Mouse (Mus musculus) adrenal gland (tissue): ENCODE results near the gene Gm20390.
"Not testable (repeated sequence)": the region's sequence is repeated elsewhere in the genome, so short reads cannot be mapped to it uniquely, and the experiment has no call there.

ENCODE experiments used
- intact Hi-C: fragments of 180-260 bp; cut with DNase I; formaldehyde crosslinking; loops from one replicate; pipeline ENCODE4 v1.15.1; 2025

Gene Gm20390

GRCm38 (mm10) chr11:93967381-93967780 lies 712 bp downstream of the Gm20390 start:
- intact Hi-C loops = no loop called here

GRCm38 (mm10) chr11:93965391-93965790 lies 2.7 kb downstream of the Gm20390 start:
- intact Hi-C loops = no loop called here

GRCm38 (mm10) chr11:93963013-93963412 lies 5.1 kb downstream of the Gm20390 start:
- intact Hi-C loops = no loop called here

GRCm38 (mm10) chr11:93961482-93961881 lies 6.6 kb downstream of the Gm20390 start:
- intact Hi-C loops = no loop called here

- intact Hi-C loops = no loop called here
Observed at GRCm38 (mm10) chr11:93957746-93958145, 10.3 kb downstream of the Gm20390 start.

- intact Hi-C loops = no loop called here
Observed at GRCm38 (mm10) chr11:93957031-93957555, 11.0 kb downstream of the Gm20390 start.

GRCm38 (mm10) chr11:93956159-93956558 lies 11.9 kb downstream of the Gm20390 start, which contains the start of gene Nme2:
TSS of gene Nme2 (minus strand) at chr11:93956259.
- intact Hi-C loops = no loop called here

- intact Hi-C loops = no loop called here
Observed at GRCm38 (mm10) chr11:93955256-93956150, 12.6 kb downstream of the Gm20390 start.

GRCm38 (mm10) chr11:93954738-93955255 lies 13.3 kb downstream of the Gm20390 start:
- intact Hi-C loops = no loop called here

- intact Hi-C loops = no loop called here
Observed at GRCm38 (mm10) chr11:93952376-93952775, 15.7 kb downstream of the Gm20390 start.

GRCm38 (mm10) chr11:93950045-93950444 lies 18.0 kb downstream of the Gm20390 start:
- intact Hi-C loops = no loop called here

- intact Hi-C loops = no loop called here
Observed at GRCm38 (mm10) chr11:93948887-93949567, 19.1 kb downstream of the Gm20390 start.

- intact Hi-C loops = no loop called here
Observed at GRCm38 (mm10) chr11:93944986-93945385, 23.1 kb downstream of the Gm20390 start.

GRCm38 (mm10) chr11:93940906-93941305 lies 27.2 kb downstream of the Gm20390 start:
- intact Hi-C loops = no loop called here

- intact Hi-C loops = no loop called here
Observed at GRCm38 (mm10) chr11:93929106-93929505, 39.0 kb downstream of the Gm20390 start.

- intact Hi-C loops = not testable (repeated sequence)
Observed at GRCm38 (mm10) chr11:93915019-93915418, 53.1 kb downstream of the Gm20390 start.

- intact Hi-C loops = no loop called here
Observed at GRCm38 (mm10) chr11:93911603-93912002, 56.5 kb downstream of the Gm20390 start.

- intact Hi-C loops = no loop called here
Observed at GRCm38 (mm10) chr11:93908829-93909228, 59.3 kb downstream of the Gm20390 start.

GRCm38 (mm10) chr11:93907839-93908238 lies 60.3 kb downstream of the Gm20390 start:
- intact Hi-C loops = no loop called here

GRCm38 (mm10) chr11:93906834-93907233 lies 61.3 kb downstream of the Gm20390 start:
- intact Hi-C loops = no loop called here
